Mouse (Mus musculus) MEL (cell line): ENCODE results near the gene Gm5901. TPM values are rescaled to one million over a fixed set of nuclear protein-coding genes. Genes with fewer than 3 reads are reported as not detected.
A peak's percentile ranks its signal among the peaks of the same experiment; 100 is the strongest.

Experiments used
- DNase-seq: peaks from one replicate; pipeline ENCODE4 v3.0.0; 2011; ENCODE audit warnings: low read depth, low spot score
- H3K27ac ChIP-seq: 2 replicates; pipeline ENCODE4 v1.5.1; 2012; ENCODE audit warnings: low read depth, mild to moderate bottlenecking, control low read depth, low read length, moderate library complexity; ENCODE audit not compliant: control insufficient read depth
- H3K27me3 ChIP-seq, 2 experiments: fragments of 150-350 bp in 1 of 2; sonication (generic) in 1 of 2; 2 replicates each; pipeline ENCODE4 v1.6.1; 2012; ENCODE audit warnings: low read length in 2 of 2, mild to moderate bottlenecking in 2 of 2, improper control_type of control experiment in 1 of 2, moderate library complexity in 1 of 2; ENCODE audit not compliant: insufficient read depth in 2 of 2, control insufficient read depth in 1 of 2
- H3K36me3 ChIP-seq, 2 experiments: 2 replicates each; pipeline ENCODE4 v1.6.1; 2012 to 2014; ENCODE audit warnings: low read length in 2 of 2, improper control_type of control experiment in 1 of 2, inconsistent platforms in 1 of 2, mild to moderate bottlenecking in 1 of 2; ENCODE audit not compliant: insufficient read depth in 2 of 2, control insufficient read depth in 1 of 2
- H3K4me1 ChIP-seq, 2 experiments: fragments of 150-350 bp in 1 of 2; sonication (generic) in 1 of 2; 2 replicates each; pipeline ENCODE4 v1.6.1; 2012; ENCODE audit warnings: low read length in 2 of 2, improper control_type of control experiment in 1 of 2, mild to moderate bottlenecking in 1 of 2; ENCODE audit not compliant: insufficient read depth in 2 of 2, control insufficient read depth in 1 of 2
- H3K4me3 ChIP-seq, 2 experiments: fragments of 150-350 bp in 1 of 2; sonication (generic) in 1 of 2; 2 replicates each; pipeline ENCODE4 v1.5.1; 2012; ENCODE audit warnings: low read depth in 2 of 2, low read length in 2 of 2, mild to moderate bottlenecking in 2 of 2, moderate library complexity in 2 of 2, control low read depth in 1 of 2, improper control_type of control experiment in 1 of 2; ENCODE audit not compliant: control insufficient read depth in 1 of 2, insufficient read depth in 1 of 2
- H3K79me2 ChIP-seq: 2 replicates; pipeline ENCODE4 v1.6.1; 2012; ENCODE audit warnings: mild to moderate bottlenecking, low read length, moderate library complexity; ENCODE audit not compliant: control insufficient read depth, poor library complexity, insufficient read depth
- H3K9ac ChIP-seq: 2 replicates; pipeline ENCODE4 v1.6.1; 2012; ENCODE audit warnings: low read depth, mild to moderate bottlenecking, control low read depth, low read length, moderate library complexity; ENCODE audit not compliant: control insufficient read depth, poor library complexity, severe bottlenecking
- H3K9me3 ChIP-seq: fragments of 150-350 bp; sonication (generic); replicated peaks from 2 replicates; pipeline ENCODE4 v1.6.1; 2012; ENCODE audit warnings: mild to moderate bottlenecking, low read length, improper control_type of control experiment, moderate library complexity; ENCODE audit not compliant: insufficient read depth
- BHLHE40 ChIP-seq: IDR thresholded peaks from 2 replicates; pipeline ENCODE4 v1.6.1; 2012; ENCODE audit warnings: low read depth, mild to moderate bottlenecking, inconsistent platforms, low read length, improper control_type of control experiment, borderline replicate concordance
- CHD1 ChIP-seq: IDR thresholded peaks from 2 replicates; pipeline ENCODE4 v1.6.1; 2012; ENCODE audit warnings: low read depth, mild to moderate bottlenecking, inconsistent platforms, low read length, improper control_type of control experiment
- CHD2 ChIP-seq: IDR thresholded peaks from 2 replicates; pipeline ENCODE4 v1.6.1; 2011; ENCODE audit warnings: low read length, improper control_type of control experiment
- E2F4 ChIP-seq: IDR thresholded peaks from 2 replicates; pipeline ENCODE4 v1.6.1; 2011; ENCODE audit warnings: low read depth, low read length, improper control_type of control experiment, borderline replicate concordance
- ELF1 ChIP-seq: IDR thresholded peaks from 2 replicates; pipeline ENCODE4 v1.6.1; 2014; ENCODE audit warnings: low read depth, mild to moderate bottlenecking, inconsistent platforms, low read length, improper control_type of control experiment, moderate library complexity
- EP300 ChIP-seq, 2 experiments: IDR thresholded peaks; 2 replicates each; pipeline ENCODE4 v1.6.1; 2011; ENCODE audit warnings: improper control_type of control experiment in 2 of 2, low read length in 2 of 2, low read depth in 1 of 2, mild to moderate bottlenecking in 1 of 2
- ETS1 ChIP-seq: IDR thresholded peaks from 2 replicates; pipeline ENCODE4 v1.6.1; 2012; ENCODE audit warnings: low read depth, mild to moderate bottlenecking, inconsistent platforms, low read length, improper control_type of control experiment, moderate library complexity
- HCFC1 ChIP-seq: IDR thresholded peaks from 2 replicates; pipeline ENCODE4 v1.6.1; 2012; ENCODE audit warnings: low read depth, mild to moderate bottlenecking, inconsistent platforms, low read length, improper control_type of control experiment, moderate library complexity
- JUND ChIP-seq: IDR thresholded peaks from 2 replicates; pipeline ENCODE4 v1.6.1; 2011; ENCODE audit warnings: low read depth, mild to moderate bottlenecking, improper control_type of control experiment, low read length
- KAT2A ChIP-seq: conservative IDR thresholded peaks from 2 replicates; pipeline ENCODE4 v1.6.1; 2012; ENCODE audit warnings: low read depth, low read length, improper control_type of control experiment, inconsistent platforms
- MAFK ChIP-seq: IDR thresholded peaks from 2 replicates; pipeline ENCODE4 v1.6.1; 2011; ENCODE audit warnings: low read depth, mild to moderate bottlenecking, low read length, improper control_type of control experiment, borderline replicate concordance
- MAX ChIP-seq: IDR thresholded peaks from 2 replicates; pipeline ENCODE4 v1.6.1; 2011; ENCODE audit warnings: low read length, improper control_type of control experiment
- MEF2A ChIP-seq: IDR thresholded peaks from 2 replicates; pipeline ENCODE4 v1.6.1; 2014; ENCODE audit warnings: low read depth, mild to moderate bottlenecking, inconsistent platforms, low read length, improper control_type of control experiment; ENCODE audit not compliant: poor library complexity, insufficient replicate concordance, severe bottlenecking; ENCODE audit errors: extremely low read depth
- MXI1 ChIP-seq: IDR thresholded peaks from 2 replicates; pipeline ENCODE4 v1.6.1; 2011; ENCODE audit warnings: mild to moderate bottlenecking, low read depth, low read length, improper control_type of control experiment
- MYB ChIP-seq: IDR thresholded peaks from 2 replicates; pipeline ENCODE4 v1.6.1; 2011; ENCODE audit warnings: mild to moderate bottlenecking, low read depth, low read length, improper control_type of control experiment
- MYC ChIP-seq: IDR thresholded peaks from 2 replicates; pipeline ENCODE4 v1.6.1; 2011; ENCODE audit warnings: low read depth, mild to moderate bottlenecking, low read length, improper control_type of control experiment, moderate library complexity
- NELFE ChIP-seq: IDR thresholded peaks from 2 replicates; pipeline ENCODE4 v1.6.1; 2011; ENCODE audit warnings: low read depth, low read length, improper control_type of control experiment
- NRF1 ChIP-seq: IDR thresholded peaks from 2 replicates; pipeline ENCODE4 v1.6.1; 2014; ENCODE audit warnings: low read depth, mild to moderate bottlenecking, inconsistent platforms, low read length, improper control_type of control experiment, moderate library complexity; ENCODE audit not compliant: poor library complexity, insufficient read depth, severe bottlenecking
- POLR2A ChIP-seq, 2 experiments: IDR thresholded peaks; 2 replicates each; pipeline ENCODE4 v1.6.1; 2011 to 2012; ENCODE audit warnings: low read length in 2 of 2, mild to moderate bottlenecking in 2 of 2, control low read depth in 1 of 2, improper control_type of control experiment in 1 of 2, low read depth in 1 of 2, moderate library complexity in 1 of 2; ENCODE audit not compliant: control insufficient read depth in 1 of 2, insufficient read depth in 1 of 2, poor library complexity in 1 of 2
- POLR2AphosphoS2 ChIP-seq: IDR thresholded peaks from 2 replicates; pipeline ENCODE4 v1.6.1; 2011; ENCODE audit warnings: low read length, improper control_type of control experiment
- POLR2AphosphoS5 ChIP-seq: IDR thresholded peaks from 2 replicates; pipeline ENCODE4 v1.6.1; 2012; ENCODE audit warnings: low read depth, borderline replicate concordance, mild to moderate bottlenecking, inconsistent platforms, low read length, moderate library complexity, mixed read lengths
- RAD21 ChIP-seq: IDR thresholded peaks from 2 replicates; pipeline ENCODE4 v1.6.1; 2011; ENCODE audit warnings: mild to moderate bottlenecking, low read depth, low read length, improper control_type of control experiment
- RCOR1 ChIP-seq: IDR thresholded peaks from 2 replicates; pipeline ENCODE4 v1.6.1; 2012; ENCODE audit warnings: low read depth, mild to moderate bottlenecking, inconsistent platforms, low read length, improper control_type of control experiment
- SIN3A ChIP-seq: IDR thresholded peaks from 2 replicates; pipeline ENCODE4 v1.6.1; 2012; ENCODE audit warnings: low read length, improper control_type of control experiment, inconsistent platforms
- SMC3 ChIP-seq: IDR thresholded peaks from 2 replicates; pipeline ENCODE4 v1.6.1; 2011; ENCODE audit warnings: low read depth, low read length, improper control_type of control experiment
- TAL1 ChIP-seq: IDR thresholded peaks from 2 replicates; pipeline ENCODE4 v1.6.1; 2012; ENCODE audit warnings: mild to moderate bottlenecking, inconsistent platforms, low read length, moderate library complexity, mixed read lengths
- TBP ChIP-seq: IDR thresholded peaks from 2 replicates; pipeline ENCODE4 v1.8.0; 2011; ENCODE audit warnings: low read depth, low read length, improper control_type of control experiment
- TCF12 ChIP-seq: IDR thresholded peaks from 2 replicates; pipeline ENCODE4 v1.6.1; 2014; ENCODE audit warnings: low read depth, mild to moderate bottlenecking, inconsistent platforms, low read length, improper control_type of control experiment, moderate library complexity
- UBTF ChIP-seq: IDR thresholded peaks from 2 replicates; pipeline ENCODE4 v1.6.1; 2012; ENCODE audit warnings: low read depth, mild to moderate bottlenecking, inconsistent platforms, low read length, improper control_type of control experiment, moderate library complexity, borderline replicate concordance; ENCODE audit not compliant: insufficient read depth
- USF1 ChIP-seq: IDR thresholded peaks from 2 replicates; pipeline ENCODE4 v1.6.1; 2014; ENCODE audit warnings: low read depth, mild to moderate bottlenecking, inconsistent platforms, low read length, improper control_type of control experiment, moderate library complexity
- USF2 ChIP-seq, 2 experiments: IDR thresholded peaks; 2 replicates each; pipeline ENCODE4 v1.6.1; 2011 to 2012; ENCODE audit warnings: improper control_type of control experiment in 2 of 2, low read length in 2 of 2, borderline replicate concordance in 1 of 2, inconsistent platforms in 1 of 2, low read depth in 1 of 2, mild to moderate bottlenecking in 1 of 2; ENCODE audit not compliant: insufficient read depth in 1 of 2
- ZC3H11A ChIP-seq: IDR thresholded peaks from 2 replicates; pipeline ENCODE4 v1.6.1; 2012; ENCODE audit warnings: low read depth, mild to moderate bottlenecking, inconsistent platforms, low read length, improper control_type of control experiment
- ZKSCAN1 ChIP-seq: IDR thresholded peaks from 2 replicates; pipeline ENCODE4 v1.6.1; 2012; ENCODE audit warnings: low read depth, mild to moderate bottlenecking, inconsistent platforms, low read length, improper control_type of control experiment, moderate library complexity
- ZMIZ1 ChIP-seq: IDR thresholded peaks from 2 replicates; pipeline ENCODE4 v1.6.1; 2012; ENCODE audit warnings: low read depth, mild to moderate bottlenecking, inconsistent platforms, low read length, improper control_type of control experiment, moderate library complexity
- ZNF384 ChIP-seq: IDR thresholded peaks from 2 replicates; pipeline ENCODE4 v1.6.1; 2012; ENCODE audit warnings: low read depth, mild to moderate bottlenecking, inconsistent platforms, low read length, improper control_type of control experiment
- polyA plus RNA-seq, 2 experiments: library from polyadenylated mRNA; stranded (reverse) in 1 of 2; unstranded in 1 of 2; fragments of >175 nt in 1 of 2; fragments of >200 nt in 1 of 2; gene quantifications; 2 replicates each; pipeline versions ENCODE4 v1.2.1 to v1.2.4; 2012; ENCODE audit warnings: low replicate concordance in 2 of 2, low read depth in 1 of 2; ENCODE audit not compliant: insufficient read length in 2 of 2, insufficient read depth in 1 of 2, missing spikeins in 1 of 2
- total RNA-seq: library from RNA; depleted of rRNA; stranded (reverse); fragments of 300-350 nt; gene quantifications from 2 replicates; pipeline ENCODE4 v1.2.3, GENCODE M21; 2012

The Gm5901 gene
- total and polyA plus RNA-seq, 3 experiments = 0.31 to 1.7 TPM; not detected in 1

GRCm38 (mm10) chr7:105399058-105399934 lies 24.5 kb downstream of the Gm5901 start:
- Histone ChIP-seq H3K9ac (peak overlapping the region; percentile 78), H3K4me1 (peaks cover 0 to 11% of the 10 kb centered on the region in 2 experiments; a peak in 2 of 4 replicates), H3K36me3 (peaks cover 0 to 23% of the 10 kb centered on the region in 2 experiments; a peak in 2 of 4 replicates), H3K27me3 (no peaks in the 10 kb centered on the region), H3K9me3 (no peaks in the 10 kb centered on the region), H3K4me3 (peak overlapping the region; percentile 77 to 88), H3K79me2 (no peaks in the 10 kb centered on the region; the same call in 1 of the 2 replicates), H3K27ac (peak overlapping the region; percentile 58)
- DNase-seq = peak; percentile 82
- TF ChIP-seq MYC (peak; percentile 72; the same call in 1 of the 2 replicates), MYB (no peak), EP300 (IDR thresholded peaks at IDR 0.05; ENCODE audit: low read depth in 1 of 2, low read length in 2 of 2) (peak; percentile 43 to 50; a peak in 2 of 4 replicates), ZC3H11A (no peak), POLR2A (IDR thresholded peaks at IDR 0.05; ENCODE audit: control insufficient read depth in 1 of 2, insufficient read depth in 1 of 2, low read depth in 1 of 2, low read length in 2 of 2, poor library complexity in 1 of 2) (peak in 1 of 2 experiments; percentile 72; a peak in 2 of 4 replicates), USF2 (IDR thresholded peaks at IDR 0.05; ENCODE audit: borderline replicate concordance in 1 of 2, insufficient read depth in 1 of 2, low read depth in 1 of 2, low read length in 2 of 2) (no peak), HCFC1 (0 out of 2 replicates have a peak, but pooled peaks have one; percentile 33), POLR2AphosphoS2 (no peak), ZMIZ1 (no peak), NELFE (peak; percentile 47), MXI1 (no peak), RAD21 (no peak), ELF1 (no peak), UBTF (no peak), NRF1 (no peak), MAFK (no peak; the same call in 1 of the 2 replicates), TAL1 (no peak), CHD2 (no peak), ZKSCAN1 (no peak), MEF2A (no peak), MAX (0 out of 2 replicates have a peak, but pooled peaks have one; percentile 9), KAT2A (no peak), TCF12 (no peak), JUND (no peak), CHD1 (no peak), E2F4 (no peak), USF1 (no peak), TBP (peak; percentile 65), BHLHE40 (no peak), ETS1 (peak; percentile 82), RCOR1 (peak; percentile 70), SIN3A (peak; percentile 71), ZNF384 (peak; percentile 94), SMC3 (no peak), POLR2AphosphoS5 (no peak)
